Mouse (Mus musculus): ENCODE measurements around the gene Sipa1l3.

GRCm38 (mm10) chr7:29441793-29442192 is 76.6 kb downstream of the Sipa1l3 start:
- no peak for TF ChIP-seq POLR2A (IDR thresholded peaks at IDR 0.05; ENCODE audit: low read depth, low read length)
- no peak for TF ChIP-seq CTCF (IDR thresholded peaks at IDR 0.05; ENCODE audit: extremely low read depth, insufficient read depth, insufficient read length, insufficient replicate concordance)

Measured in spleen, adult 2 months (tissue).